Mouse (Mus musculus) stomach, postnatal 0 days (tissue): ENCODE data around the gene Kcnn3.

Experiments used
- CTCF ChIP-seq: IDR thresholded peaks from 2 replicates; pipeline ENCODE4 v1.5.1; 2016; ENCODE audit warnings: antibody characterized with exemption, low read depth, mild to moderate bottlenecking, moderate library complexity
- EP300 ChIP-seq: optimal IDR thresholded peaks from 2 replicates; pipeline ENCODE3; 2016; ENCODE audit warnings: antibody characterized with exemption

DNA sequence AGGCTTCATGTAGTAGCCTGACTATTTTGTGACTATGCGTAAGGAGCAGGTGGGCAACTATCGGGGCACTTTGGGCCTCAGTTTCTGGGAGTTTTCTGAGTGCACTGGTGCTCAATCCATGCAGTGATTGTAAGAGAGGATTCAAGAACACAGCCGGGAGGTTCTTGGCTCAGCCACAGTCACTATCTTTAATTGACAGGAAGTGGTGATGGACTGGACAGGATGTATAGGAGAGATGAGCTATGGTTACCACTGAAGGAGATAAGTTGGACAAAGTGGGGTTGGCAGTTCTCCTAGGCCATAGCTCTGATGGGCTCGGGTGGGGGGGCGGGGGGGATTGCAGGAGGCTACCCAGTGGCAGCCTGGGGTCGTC lies 20.4 kb downstream of the Kcnn3 start:
- TF ChIP-seq EP300, result no peak
- no peak for TF ChIP-seq CTCF
